Mouse (Mus musculus) spleen, postnatal 10 days (tissue): ENCODE measurements at regions not wholly inside any gene's neighbourhood (a gene's known extent, or its start where the extent isn't known, plus 50 kb on each side); places are given as distances from the start of the nearest gene placed in this dataset.

Experiments
- DNase-seq, 2 experiments: peaks; one replicate each; pipeline ENCODE4 v3.0.0; 2021 to 2022; ENCODE audit warnings: low spot score in 2 of 2

DNA sequence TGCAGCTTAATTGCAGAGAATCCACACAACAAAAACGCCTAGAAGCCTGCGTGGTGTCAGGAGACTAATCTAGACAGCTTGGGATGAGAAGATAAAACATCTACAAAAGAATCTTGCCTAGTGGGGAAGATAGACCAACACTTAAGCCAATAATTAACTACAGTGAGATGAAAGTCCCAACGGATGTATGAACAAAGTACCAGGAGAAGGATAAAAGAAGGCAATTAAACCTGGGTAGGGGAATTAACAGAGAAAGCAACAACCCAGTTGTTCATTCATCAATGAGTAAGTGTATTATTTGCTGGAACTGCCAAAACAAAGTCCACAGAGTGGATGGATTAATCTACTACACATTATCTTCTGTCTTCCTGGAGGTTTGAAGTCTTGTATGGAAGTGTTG is 99.8 kb downstream of the Olfm4 start:
- DNase-seq, result no peak

DNA sequence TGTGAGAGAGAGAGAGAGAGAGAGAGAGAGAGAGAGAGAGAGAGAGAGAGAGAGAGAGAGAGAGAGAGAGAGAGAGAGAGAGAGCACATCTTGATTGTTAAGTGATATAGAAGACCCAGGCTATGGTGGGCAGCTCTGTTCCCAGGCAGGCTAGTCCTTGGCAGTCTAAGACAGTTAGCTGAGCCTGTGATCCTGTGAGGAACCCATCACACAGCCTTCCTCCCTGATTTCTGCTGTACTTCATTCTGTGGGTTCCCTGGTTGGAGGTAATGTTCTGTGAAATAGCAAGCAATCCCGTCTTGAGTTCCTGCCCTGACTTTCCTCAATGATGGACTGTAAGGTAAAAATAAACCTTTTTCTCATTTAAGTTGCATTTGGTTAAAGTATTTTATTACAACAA is 113.4 kb downstream of the Olfm4 start:
- no peak for DNase-seq

DNA sequence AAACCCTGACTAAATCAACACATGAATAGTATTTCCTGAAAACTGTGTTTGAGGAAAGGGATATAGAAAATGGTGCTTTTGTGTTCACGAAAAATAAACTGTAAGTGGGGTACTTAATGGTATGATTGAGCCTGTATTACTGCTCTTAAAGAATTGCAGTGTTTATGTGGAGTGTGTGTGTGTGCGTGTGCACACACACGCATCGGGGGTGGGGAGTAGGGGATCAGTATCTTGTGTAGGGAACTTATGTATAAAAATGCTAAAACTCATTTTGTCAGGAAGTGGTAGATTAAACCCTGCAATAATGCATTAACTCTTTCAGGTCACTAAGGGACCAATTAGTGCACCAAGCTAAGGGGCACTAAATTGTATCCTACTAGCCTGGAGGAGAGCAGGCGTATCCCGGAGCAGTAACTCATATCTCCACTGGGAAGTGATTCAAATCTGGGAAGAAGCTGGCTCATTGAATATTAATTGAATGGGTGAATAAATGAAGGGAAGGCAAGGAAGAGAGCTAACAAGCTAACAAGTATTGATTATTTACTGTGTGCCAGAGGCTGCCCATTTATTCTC is 129.3 kb downstream of the Olfm4 start:
- no peak for DNase-seq

DNA sequence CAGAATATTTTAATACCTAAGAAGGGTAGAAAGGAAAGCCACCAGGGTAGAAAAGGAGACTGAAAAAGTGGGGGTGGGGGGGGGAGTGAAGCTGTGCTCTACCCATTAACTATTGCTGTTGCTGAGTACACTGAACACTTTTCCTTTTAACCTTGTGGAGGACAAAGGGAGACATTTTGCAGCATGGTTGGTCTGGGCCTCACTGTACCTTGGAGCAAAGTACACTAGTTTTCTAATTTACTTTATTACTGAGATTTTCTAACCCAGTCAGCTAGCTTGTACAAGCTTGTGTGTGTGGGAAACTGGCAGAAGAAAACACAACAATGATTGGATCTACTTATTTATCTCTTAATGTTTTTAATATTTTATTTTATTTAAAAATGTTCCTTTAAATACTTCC is 130.4 kb downstream of the Olfm4 start:
- no peak for DNase-seq

DNA sequence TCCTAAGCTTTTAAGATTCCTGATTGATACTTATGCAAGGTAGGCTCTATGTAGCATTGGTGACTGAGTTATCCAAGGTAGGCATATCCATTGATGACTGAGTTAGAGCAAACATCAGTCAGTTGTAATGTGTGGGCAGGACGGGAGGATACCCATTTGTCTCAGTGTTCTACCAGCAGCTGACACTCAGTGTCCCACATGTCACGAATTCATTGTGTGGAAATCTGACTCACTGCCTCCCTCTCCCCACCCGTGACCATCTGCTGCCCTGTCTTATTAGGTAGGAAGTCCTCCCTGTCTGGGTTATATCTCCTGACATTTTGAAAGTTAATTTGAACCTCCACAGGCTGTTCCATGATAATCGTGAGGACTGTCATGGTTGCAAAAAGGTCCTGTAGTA is 141.3 kb downstream of the Olfm4 start:
- no peak for DNase-seq

DNA sequence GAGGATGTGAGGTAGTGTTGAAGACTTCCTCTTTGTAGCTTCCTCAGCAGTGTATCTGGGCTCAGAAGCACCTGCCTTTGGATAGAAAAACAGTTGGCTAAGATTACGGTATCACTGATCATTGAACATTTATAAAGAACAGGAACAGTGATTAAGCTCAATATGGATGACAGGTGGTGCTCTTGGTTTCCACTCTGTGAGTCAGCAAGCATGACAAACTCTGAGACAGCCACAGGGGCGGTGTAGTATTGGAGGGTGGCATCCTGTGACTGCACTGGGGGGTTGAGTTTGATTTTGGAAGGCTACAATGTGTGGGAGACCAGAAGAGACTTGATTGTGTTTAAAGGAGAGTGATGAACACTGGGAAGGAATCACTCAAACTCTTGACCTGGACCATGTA is 144.3 kb downstream of the Olfm4 start:
- DNase-seq, result no peak

DNA sequence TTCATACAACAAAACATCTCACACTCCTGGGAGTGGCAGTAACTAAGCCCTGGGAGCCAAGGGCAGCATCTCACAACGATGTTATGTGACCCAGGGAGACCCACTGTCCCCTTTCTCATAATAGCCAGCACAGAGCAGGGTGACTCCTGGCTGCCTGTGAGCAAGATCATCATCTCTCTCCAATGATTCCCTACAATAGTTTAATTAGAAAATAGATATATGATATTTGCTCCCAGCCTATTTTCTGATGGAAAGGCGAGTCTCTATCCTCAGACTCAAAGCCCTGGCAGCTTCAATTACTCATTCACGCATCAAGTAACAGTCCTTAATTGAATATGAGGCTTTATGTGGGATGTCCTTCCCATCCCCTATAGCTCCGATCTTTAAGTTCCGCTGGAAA is 153.7 kb downstream of the Olfm4 start:
- no peak for DNase-seq

DNA sequence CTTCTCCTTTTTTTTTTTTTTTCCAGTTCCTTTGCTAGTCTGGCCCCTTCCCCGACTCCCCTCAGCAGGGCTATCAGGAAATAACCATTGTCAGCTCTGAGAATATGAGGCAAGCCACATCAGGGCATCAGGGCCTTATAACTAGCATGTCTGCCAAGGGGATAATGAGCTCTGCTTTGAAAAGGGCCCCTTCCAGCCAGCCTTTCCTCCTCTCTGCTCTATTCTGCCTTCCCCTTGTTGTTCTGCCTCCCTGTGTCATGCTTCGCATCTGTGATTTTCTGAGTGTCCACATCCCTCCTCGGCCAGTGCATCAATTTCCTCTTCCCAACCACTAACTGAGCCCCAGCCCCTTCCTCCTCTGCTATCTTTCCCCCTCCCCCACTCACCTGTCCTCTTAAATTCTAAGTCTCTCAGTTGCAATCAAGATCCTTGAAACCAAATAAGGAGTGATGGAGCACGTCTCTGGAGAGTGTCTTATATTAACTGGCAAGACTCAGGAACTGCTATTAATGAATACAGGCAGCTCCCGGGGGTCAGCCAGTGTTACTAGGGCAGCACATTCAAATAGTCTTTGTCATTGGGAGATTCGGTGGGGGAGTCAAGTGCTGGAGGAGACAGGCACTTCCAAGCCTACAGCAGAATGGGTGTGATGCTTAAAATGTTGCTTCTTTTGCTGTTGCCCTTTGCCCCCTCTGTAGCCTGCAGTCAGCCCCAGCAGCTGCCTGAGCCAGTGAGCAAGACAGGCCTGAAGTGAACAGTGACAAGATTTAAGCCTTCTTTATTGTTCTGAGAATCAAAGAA is 155.3 kb downstream of the Olfm4 start:
- no peak for DNase-seq

DNA sequence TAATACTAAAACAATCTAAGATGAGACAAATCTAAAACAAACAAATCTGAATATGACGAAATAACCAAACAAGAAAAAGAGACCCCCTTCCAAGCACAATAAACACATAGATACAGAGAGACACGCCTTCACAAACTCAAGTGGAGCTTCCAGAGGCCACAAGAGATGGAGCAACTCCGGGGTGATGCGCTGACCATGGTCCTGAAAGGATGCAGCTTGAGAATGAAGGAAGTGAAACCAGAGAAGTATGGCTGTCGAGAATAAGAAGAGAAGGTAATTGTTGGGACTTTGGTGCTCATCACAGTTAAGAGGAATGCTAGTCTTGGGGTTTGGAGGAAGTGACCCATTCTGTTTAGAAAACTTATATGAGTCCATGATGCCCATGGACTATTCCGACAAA is 173.1 kb downstream of the Olfm4 start:
- DNase-seq, result peak in 1 of 2 experiments; percentile 16

DNA sequence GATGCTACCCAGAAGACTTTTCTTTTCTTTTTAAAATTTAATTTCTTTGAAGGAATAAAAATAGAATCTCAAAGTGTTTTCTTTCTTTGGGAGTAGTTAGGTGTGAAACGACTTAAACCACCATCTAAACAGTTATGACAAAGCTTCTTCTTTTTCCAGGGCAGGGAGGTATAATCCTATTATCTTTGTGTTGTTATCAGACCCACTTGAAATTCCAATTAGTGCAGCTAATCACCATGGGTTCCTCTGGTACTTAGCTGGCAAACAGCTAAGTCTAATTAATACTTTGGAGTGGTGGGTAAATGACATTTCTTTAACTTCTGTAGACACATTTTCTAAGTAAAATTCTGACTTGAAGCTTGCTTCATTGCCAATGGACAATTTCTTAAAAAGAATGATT is 185.3 kb downstream of the Olfm4 start:
- DNase-seq, result no peak

DNA sequence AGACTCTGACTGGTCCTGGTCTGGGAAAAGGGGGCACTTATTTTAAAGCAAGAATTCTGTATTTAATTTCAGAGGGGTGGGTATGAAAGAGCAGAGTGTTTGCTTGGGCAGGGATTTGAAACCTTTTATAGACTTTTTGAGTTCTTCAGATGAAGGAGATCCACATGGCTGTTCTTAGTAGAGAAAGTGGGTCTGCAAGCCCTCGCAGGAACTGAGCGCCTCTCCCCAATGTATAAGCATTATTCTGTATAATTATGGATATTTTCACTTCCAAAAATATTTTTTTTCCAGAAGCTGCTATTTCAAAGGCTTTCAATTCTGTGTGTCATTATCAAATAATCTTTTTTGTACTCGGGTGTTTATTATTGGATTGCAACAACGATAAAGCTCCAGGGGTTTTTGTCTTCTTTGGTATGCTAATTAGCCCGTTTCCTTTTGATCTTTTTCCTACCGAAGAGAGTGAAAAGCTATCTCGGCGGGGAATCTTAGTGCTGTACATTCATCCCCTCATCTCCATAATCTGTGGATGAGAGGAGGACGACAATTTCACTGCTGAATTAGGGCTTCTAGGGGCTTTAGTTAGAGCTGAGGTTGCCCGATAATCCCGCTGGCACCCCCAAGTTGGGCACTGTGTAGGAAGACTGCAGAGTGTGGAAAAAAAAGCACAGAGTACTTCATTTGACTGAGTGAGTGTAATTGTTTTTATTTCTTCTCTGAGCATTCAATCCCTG is 186.7 kb downstream of the Olfm4 start:
- no peak for DNase-seq

DNA sequence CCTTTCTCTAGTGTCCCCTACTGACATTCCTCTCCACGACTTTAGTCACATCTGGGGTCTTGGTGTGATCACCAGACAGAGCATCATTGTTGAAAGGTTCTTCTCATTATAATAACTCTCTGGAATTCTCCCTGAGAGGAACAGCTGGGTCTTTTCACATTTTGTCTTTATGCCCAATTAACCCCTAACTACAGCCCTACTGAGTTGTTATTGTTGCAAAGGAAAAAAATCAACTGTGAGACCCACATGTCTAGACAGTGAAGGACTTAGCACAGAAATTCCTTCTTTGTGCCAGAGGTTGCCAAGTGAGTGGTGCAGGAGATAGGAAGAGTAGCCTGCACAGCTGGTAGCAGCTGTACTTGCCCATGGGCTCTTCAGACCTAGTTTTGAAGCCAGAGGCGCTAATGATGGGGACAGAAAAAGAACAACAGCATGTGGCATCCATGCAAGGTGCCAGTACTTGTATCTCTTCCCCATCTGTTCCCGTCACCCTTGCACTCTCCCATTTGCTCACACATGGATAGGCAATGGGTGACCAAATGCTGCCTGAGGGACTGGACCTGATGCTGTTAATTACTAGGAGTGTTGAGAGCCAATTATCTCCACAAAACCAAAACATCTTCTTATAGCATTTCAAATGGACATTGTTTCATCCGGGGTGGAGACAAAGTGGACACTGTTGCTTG is 189.1 kb downstream of the Olfm4 start:
- DNase-seq, result no peak

DNA sequence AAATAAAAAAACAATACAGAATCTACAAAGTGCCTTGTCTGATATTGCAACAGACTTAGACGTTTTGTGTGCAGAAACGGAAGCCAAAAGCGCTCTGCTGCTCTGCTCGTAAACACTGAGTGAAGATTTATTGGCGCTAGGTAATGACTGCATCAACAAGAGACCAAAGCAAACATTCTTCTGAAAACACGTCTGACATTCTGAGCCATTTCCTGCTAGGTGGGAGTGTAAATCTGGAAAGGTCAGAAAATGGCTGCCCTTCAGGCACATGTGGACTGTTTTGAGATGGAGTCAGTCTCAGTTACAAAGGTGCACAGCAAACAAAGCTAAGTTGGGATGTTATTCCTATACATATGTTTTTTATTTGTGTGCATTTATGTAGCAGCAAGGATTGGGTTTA is 192.6 kb downstream of the Olfm4 start:
- no peak for DNase-seq

DNA sequence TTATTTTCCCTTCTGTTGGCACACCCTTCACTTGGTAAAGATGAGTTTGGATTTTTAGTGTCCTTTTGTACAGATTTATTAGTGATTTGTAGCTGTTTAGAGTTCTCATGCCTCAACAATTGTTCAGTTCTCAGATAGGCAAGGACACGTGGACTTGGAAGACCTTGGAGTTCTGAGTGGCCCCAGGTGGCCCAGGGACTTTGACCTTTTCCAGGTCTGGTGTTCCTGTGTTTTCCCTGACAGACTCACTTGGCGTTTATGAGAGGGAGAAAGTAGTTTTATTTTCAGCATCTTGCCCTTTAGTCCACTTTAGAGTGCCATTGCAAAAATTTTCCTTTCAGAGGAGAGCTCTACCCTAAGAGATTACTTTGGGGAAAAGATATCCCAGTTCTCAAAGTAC is 211.2 kb downstream of the Olfm4 start:
- no peak for DNase-seq

DNA sequence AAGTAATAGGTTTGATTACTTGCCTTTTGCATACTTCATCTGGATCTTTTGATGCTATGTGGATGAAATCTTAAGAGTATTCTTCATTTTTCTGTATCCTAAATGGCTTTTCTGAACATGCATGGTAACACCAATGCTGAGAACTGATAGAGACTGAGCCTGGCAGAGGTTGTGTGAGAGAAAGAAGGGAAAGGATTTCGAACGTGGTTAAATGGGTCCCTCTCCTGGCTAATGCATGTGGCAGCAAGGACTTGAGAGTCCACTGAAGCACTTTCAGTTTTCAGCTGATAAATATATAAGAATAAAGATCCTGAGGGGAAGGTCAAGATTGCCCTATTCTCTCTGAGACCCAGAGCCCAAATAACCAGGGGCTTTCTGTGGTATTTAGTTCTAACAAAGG is 229.0 kb downstream of the Olfm4 start:
- no peak for DNase-seq

DNA sequence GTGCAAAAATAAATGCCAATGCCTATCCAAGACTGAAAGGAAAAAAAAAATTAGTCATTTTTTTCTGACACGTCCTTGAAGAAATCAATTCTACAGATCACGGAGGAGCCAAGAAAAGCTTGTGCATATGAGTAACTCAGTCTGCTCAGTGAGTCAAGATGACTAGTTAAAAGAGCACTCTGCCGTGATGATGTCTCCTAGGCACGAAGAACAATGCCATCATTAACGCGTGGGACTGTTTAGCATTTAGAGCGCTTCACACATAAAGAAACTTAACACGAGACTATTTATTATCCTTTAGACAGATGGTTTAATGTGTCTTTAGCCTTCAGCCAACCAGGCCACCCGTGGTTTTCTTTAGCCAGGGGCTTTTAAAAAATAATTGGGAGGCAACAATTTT is 229.8 kb downstream of the Olfm4 start:
- no peak for DNase-seq

DNA sequence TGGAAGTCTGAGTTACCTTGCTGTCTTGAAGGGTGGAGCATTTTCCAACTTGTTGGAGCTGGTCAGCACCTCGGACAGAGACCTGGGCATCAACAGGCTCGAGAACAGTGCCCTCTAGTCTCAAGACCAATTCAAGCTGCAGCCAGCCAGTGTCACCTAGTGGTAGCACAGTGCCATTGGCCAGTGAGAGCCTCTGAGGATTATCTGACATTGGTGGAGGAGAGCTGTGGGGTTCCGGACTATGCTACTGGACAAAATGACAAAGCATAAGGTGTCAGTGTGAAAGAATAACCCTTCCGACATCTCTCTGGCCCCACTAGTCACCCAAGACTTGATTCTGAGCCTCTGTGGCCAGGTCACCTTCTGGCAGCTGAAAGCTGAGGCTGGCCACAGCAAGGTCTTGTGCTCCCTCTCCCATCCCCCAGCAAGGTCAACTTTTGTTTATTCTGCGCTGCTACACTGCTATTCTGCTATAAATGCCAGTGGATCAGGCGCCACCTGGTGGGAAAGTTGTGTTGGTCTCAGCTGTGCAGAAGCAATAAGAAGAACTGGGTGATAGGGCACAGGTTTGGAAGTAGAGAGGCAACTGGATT is 232.2 kb downstream of the Olfm4 start:
- DNase-seq, result peak in 1 of 2 experiments; percentile 20

DNA sequence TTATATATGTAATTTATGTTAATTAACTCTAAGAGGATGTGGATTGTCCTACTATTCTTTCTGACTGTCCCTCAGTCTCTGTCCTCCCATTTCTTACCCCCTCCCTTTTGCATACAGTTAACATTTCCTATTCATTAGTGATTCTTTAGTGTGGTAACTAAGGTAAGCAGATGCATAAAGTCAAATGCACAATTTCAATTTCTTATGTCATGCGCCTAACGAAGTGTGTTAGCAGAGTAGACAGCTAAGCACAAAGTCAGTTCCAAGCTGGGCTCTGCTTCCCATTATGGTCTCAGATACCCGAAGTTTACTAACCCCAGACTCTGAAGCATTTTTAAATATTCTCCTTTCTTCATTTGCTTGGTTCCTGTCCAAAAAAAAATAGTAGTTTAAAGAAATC is 248.2 kb downstream of the Olfm4 start:
- no peak for DNase-seq

DNA sequence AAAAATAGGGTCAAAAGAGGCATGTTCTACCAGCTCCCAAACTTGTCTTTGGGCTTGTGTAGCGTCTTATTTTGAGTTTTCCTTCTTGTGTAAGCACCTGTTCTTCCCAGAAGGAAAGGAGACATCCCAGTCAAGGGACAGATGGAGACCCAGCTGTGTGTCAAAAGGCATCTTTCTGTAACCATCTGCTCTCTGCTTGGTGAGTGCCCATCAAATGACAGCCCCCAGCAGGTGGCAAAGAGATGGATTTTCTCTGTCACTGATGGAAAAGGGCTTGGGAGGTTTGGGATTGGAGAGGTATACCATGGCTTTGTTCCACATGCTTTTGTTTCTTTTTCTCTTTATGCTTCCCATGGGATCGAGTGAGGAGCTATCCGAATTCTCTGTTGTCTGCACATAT is 249.1 kb downstream of the Olfm4 start:
- no peak for DNase-seq

DNA sequence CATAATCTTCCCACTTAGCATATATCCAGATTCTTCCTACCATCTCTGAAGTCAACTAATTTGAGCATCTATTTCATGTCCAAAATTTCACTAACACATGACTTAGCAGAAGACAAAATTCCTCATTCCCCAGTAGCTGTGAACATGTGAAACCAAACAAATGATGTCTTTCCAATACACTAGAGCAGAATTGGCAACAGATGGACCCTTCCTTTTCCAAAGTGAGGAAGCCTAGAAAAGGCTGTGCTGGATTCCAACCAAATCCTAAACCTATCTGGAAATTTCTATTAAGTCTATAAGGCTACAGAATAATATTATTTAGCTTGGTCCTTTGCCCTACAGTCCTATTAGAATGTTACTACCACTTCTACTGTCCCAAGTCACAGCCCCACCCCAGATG is 253.3 kb downstream of the Olfm4 start:
- no peak for DNase-seq

DNA sequence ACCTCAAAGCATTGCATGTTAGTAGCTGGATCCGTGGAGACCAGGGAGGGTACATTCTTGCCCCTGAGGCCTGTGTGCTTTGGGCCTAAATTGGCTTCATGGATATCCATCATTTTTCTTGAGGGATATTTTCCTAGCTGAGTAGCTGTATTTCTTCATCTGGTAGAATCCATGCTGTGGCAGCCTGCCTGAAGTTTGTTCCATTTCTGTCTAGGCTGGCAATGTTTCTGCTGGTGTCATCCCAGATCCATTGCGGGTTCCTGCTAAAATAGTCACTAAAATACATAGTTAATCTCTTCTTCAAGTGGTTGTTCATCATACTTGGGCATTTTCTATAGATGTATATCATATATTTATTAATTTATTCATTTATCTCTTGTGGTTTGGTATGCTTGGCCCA is 253.7 kb downstream of the Olfm4 start:
- DNase-seq, result no peak

DNA sequence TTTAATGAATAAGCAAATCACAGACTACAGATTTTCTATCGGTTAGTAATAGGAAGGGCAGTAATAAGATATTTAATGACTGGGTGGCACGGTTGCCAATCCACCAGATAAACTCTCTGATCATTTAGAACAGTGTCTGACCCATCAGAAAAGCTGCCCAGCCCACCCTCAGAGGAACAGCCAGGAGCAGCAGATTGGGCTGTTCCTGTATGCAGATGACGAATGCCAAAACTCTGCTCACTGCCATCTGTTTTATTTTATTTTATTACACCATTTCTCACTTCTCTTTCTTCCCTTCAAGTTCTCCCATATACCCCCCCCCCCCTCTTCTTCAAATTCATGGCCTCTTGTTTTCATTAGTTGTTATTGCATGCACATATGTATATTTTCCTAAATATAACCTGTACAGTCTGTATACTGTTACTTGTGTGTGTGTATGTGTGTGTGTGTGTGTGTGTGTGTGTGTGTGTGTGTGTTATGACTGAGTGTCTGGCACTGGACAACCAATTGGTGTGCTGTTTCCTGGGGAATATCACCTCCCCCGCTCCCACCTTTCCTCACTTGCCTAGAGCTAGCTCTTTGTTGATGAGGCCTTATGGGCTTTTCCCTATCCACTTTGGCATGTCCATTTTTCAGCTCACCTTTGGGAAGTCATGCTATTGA is 260.9 kb downstream of the Olfm4 start:
- no peak for DNase-seq
